Mouse (Mus musculus) heart, adult 2 months (tissue): ENCODE data around the gene Ttyh2.

Experiments
- CTCF ChIP-seq: fragments of 200-600 bp; IDR thresholded peaks from 2 replicates; pipeline ENCODE4 v1.8.1; 2022; ENCODE audit warnings: antibody characterized with exemption, mild to moderate bottlenecking, moderate library complexity
- EP300 ChIP-seq: fragments of 200-500 bp; IDR thresholded peaks from 2 replicates; pipeline ENCODE4 v1.6.1; 2011; ENCODE audit warnings: low read depth, low read length, control low read depth; ENCODE audit not compliant: insufficient read depth

DNA sequence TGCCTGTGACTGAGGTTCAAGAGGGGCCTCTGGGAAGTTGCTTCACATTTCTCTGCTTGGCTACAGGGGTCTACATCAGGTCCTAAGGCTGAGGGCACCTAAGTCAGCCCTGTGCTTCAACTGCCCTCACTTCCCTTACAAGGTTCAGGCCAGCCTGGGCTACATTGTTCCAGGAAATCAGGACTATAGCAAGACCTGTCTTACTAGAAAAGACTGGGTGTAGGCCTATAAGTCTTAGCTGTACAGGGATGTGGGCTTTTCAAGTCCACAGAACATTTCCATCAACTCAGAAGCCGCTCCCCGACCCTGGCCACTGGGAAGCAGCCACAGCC, 1.5 kb upstream of the Ttyh2 start:
- no peak for TF ChIP-seq EP300
- TF ChIP-seq CTCF = no peak
